In genomic region chr19:5878916-5879315, GRCm38 (mm10) we compare ENCODE assay signal across 12 mouse cellular contexts. TPM values are rescaled to one million over a fixed set of nuclear protein-coding genes. Genes with fewer than 3 reads are reported as not detected.
DNase-seq lines count a peak whose midpoint lies in the region; ATAC-seq and TF ChIP-seq lines count a peak whose summit lies in the region.
"Had no signal": no experiment of that assay in that cellular context is flagged by ENCODE, and none has a peak within 500 bp of the region (broad histone marks: within the 10 kb centered on the region; RNA-seq: fewer than 3 reads in every experiment).

No protein-coding gene starts in this region.

- H3K4me1 ChIP-seq in heart, embryonic 15.5 days (replicated peaks) = peaks cover 38% of the 10 kb centered on the region
- peaks cover 29% of the 10 kb centered on the region for H3K4me1 ChIP-seq in lung, embryonic 16.5 days (replicated peaks; ENCODE audit: control insufficient read depth, insufficient read depth, low read length)
- peaks cover 15% of the 10 kb centered on the region for H3K4me1 ChIP-seq in intestine, embryonic 15.5 days (replicated peaks)
- H3K4me1 ChIP-seq in olfactory bulb, adult 2 months (ENCODE audit: control insufficient read depth, insufficient read depth, low read length) = peaks cover 27% of the 10 kb centered on the region

- TF ChIP-seq CTCF in olfactory bulb, adult 2 months (IDR thresholded peaks at IDR 0.05; ENCODE audit: insufficient read depth, low read depth, low read length) = no peak

- H3K36me3 ChIP-seq in heart, embryonic 15.5 days = no peaks in the 10 kb centered on the region
- no peaks in the 10 kb centered on the region for H3K36me3 ChIP-seq in lung, embryonic 16.5 days (ENCODE audit: control insufficient read depth, insufficient read depth, low read length)
- H3K36me3 ChIP-seq in intestine, embryonic 15.5 days = no peaks in the 10 kb centered on the region

- H3K9ac ChIP-seq in heart, embryonic 15.5 days = peak overlapping the region; percentile 27; the same call in 1 of the 2 replicates
- peak overlapping the region; percentile 63; the same call in 1 of the 2 replicates for H3K9ac ChIP-seq in lung, embryonic 16.5 days (ENCODE audit: low read length)
- H3K9ac ChIP-seq in intestine, embryonic 15.5 days = no peak overlapping the region

- H3K9me3 ChIP-seq in heart, embryonic 15.5 days (replicated peaks) = no peaks in the 10 kb centered on the region
- H3K9me3 ChIP-seq in lung, embryonic 16.5 days (ENCODE audit: control insufficient read depth, low read length) = no peaks in the 10 kb centered on the region
- no peaks in the 10 kb centered on the region for H3K9me3 ChIP-seq in intestine, embryonic 15.5 days

- H3K4me3 ChIP-seq in heart, embryonic 15.5 days = 0 out of 2 replicates have a peak overlapping the region, but pooled peaks have one; percentile 22
- H3K4me3 ChIP-seq in lung, embryonic 16.5 days (ENCODE audit: low read length) = no peak overlapping the region
- no peak overlapping the region for H3K4me3 ChIP-seq in intestine, embryonic 15.5 days (replicated peaks)
- H3K4me3 ChIP-seq in olfactory bulb, adult 2 months (ENCODE audit: insufficient read depth, low read depth, low read length) = no peak overlapping the region

- 73% methylated on average over 3 of the region's 3 CpGs for WGBS in heart, embryonic 15.5 days
- 77% methylated on average over 3 of the region's 3 CpGs for WGBS in lung, embryonic 16.5 days
- 75% methylated on average over 3 of the region's 3 CpGs for WGBS in intestine, embryonic 15.5 days
- WGBS in olfactory bulb, adult 2 months = 82% methylated on average over 3 of the region's 3 CpGs

- DNase-seq in heart, adult 8-10 months (ENCODE audit: low spot score) = no peak
- no peak for DNase-seq in lung, postnatal 10 days
- no peak for DNase-seq in right cerebral cortex, postnatal 36 days (ENCODE audit: low spot score in 2 of 2)
- no peak for DNase-seq in cerebellum, adult 11 months
- DNase-seq: thymus, postnatal 4 days had no signal

- ATAC-seq in heart, embryonic 15.5 days (replicated peaks; ENCODE audit: insufficient number of reproducible peaks, insufficient read depth, low FRiP score, low read depth) = no peak
- ATAC-seq in lung, embryonic 16.5 days (ENCODE audit: low read depth) = no peak
- ATAC-seq in intestine, embryonic 15.5 days = no peak
- ATAC-seq: activated CD4-positive, CD25-positive, alpha-beta regulatory T cell, adult 4 months; hindbrain, embryonic 16.5 days had no signal

- no peak for TF ChIP-seq POLR2A in olfactory bulb, adult 2 months (IDR thresholded peaks at IDR 0.05; ENCODE audit: insufficient read depth, low read depth, low read length)

- no peaks in the 10 kb centered on the region for H3K27me3 ChIP-seq in heart, embryonic 15.5 days
- H3K27me3 ChIP-seq in lung, embryonic 16.5 days (ENCODE audit: control insufficient read depth, insufficient read depth, low read depth, low read length) = no peaks in the 10 kb centered on the region
- H3K27me3 ChIP-seq in intestine, embryonic 15.5 days (replicated peaks) = no peaks in the 10 kb centered on the region

- H3K27ac ChIP-seq in heart, embryonic 15.5 days = no peak overlapping the region
- H3K27ac ChIP-seq in lung, embryonic 16.5 days (ENCODE audit: low read length) = no peak overlapping the region
- no peak overlapping the region for H3K27ac ChIP-seq in intestine, embryonic 15.5 days
- H3K27ac ChIP-seq in olfactory bulb, adult 2 months (ENCODE audit: insufficient read depth, low read depth, low read length) = peak overlapping the region; percentile 81

- H3K4me2 ChIP-seq in heart, embryonic 15.5 days = peak overlapping the region; percentile 43
- H3K4me2 ChIP-seq in lung, embryonic 16.5 days (ENCODE audit: low read depth, low read length) = no peak overlapping the region
- H3K4me2 ChIP-seq in intestine, embryonic 15.5 days (replicated peaks) = peak overlapping the region; percentile 40; the same call in 1 of the 2 replicates

RNA-seq across cellular contexts. Expression of gene Slc25a45, which starts 1.3 kb away (rescaled TPM):
- polyA plus RNA-seq in heart, embryonic 15.5 days (2015; fragmentation: Nextera tagmentation; extraction: Ambion mirVana) = 3.2 and 4.2 TPM in 2 replicates
- total RNA-seq in heart, adult 8-10 months (2022) = 1 to 10 TPM; 2.4 to 3.8 (median 2.8) TPM
- 5.7 and 6.2 TPM in 2 replicates for polyA plus RNA-seq in lung, embryonic 16.5 days (2015; fragmentation: Nextera tagmentation; extraction: Ambion mirVana)
- polyA plus RNA-seq in intestine, embryonic 15.5 days (2015; fragmentation: Nextera tagmentation; extraction: Ambion mirVana) = 3.5 and 4.2 TPM in 2 replicates
- polyA plus RNA-seq in olfactory bulb, adult 2 months (2012; ENCODE audit: insufficient read depth, insufficient read length, low replicate concordance, missing spikeins) = not detected in 2 replicates

RNA-seq across cellular contexts. Expression of gene Frmd8, which starts 3.8 kb away (rescaled TPM):
- polyA plus RNA-seq in heart, embryonic 15.5 days (2015; fragmentation: Nextera tagmentation; extraction: Ambion mirVana) = 25.1 and 35.1 TPM in 2 replicates
- 1 to 10 TPM; 7.1 to 8.1 (median 7.5) TPM for total RNA-seq in heart, adult 8-10 months (2022)
- polyA plus RNA-seq in lung, embryonic 16.5 days (2015; fragmentation: Nextera tagmentation; extraction: Ambion mirVana) = 56.4 and 61.1 TPM in 2 replicates
- 26.9 and 28.0 TPM in 2 replicates for polyA plus RNA-seq in intestine, embryonic 15.5 days (2015; fragmentation: Nextera tagmentation; extraction: Ambion mirVana)
- polyA plus RNA-seq in olfactory bulb, adult 2 months (2012; ENCODE audit: insufficient read depth, insufficient read length, low replicate concordance, missing spikeins) = not detected in 2 replicates

RNA-seq across cellular contexts. Expression of gene Tigd3, which starts 15.0 kb away (rescaled TPM):
- polyA plus RNA-seq in heart, embryonic 15.5 days (2015; fragmentation: Nextera tagmentation; extraction: Ambion mirVana) = 1.2 and 2.0 TPM in 2 replicates
- under 1 TPM; 0.23 to 0.50 (median 0.34) TPM for total RNA-seq in heart, adult 8-10 months (2022)
- polyA plus RNA-seq in lung, embryonic 16.5 days (2015; fragmentation: Nextera tagmentation; extraction: Ambion mirVana) = 2.5 and 3.2 TPM in 2 replicates
- 1.9 and 2.7 TPM in 2 replicates for polyA plus RNA-seq in intestine, embryonic 15.5 days (2015; fragmentation: Nextera tagmentation; extraction: Ambion mirVana)
- not detected in 2 replicates for polyA plus RNA-seq in olfactory bulb, adult 2 months (2012; ENCODE audit: insufficient read depth, insufficient read length, low replicate concordance, missing spikeins)

RNA-seq across cellular contexts. Expression of gene Dpf2, which starts 33.9 kb away (rescaled TPM):
- polyA plus RNA-seq in heart, embryonic 15.5 days (2015; fragmentation: Nextera tagmentation; extraction: Ambion mirVana) = 81.9 and 106 TPM in 2 replicates
- 10 to 100 TPM; 71.9 to 95.2 (median 81.1) TPM for total RNA-seq in heart, adult 8-10 months (2022)
- polyA plus RNA-seq in lung, embryonic 16.5 days (2015; fragmentation: Nextera tagmentation; extraction: Ambion mirVana) = 155 TPM in 2 replicates
- polyA plus RNA-seq in intestine, embryonic 15.5 days (2015; fragmentation: Nextera tagmentation; extraction: Ambion mirVana) = 109 and 118 TPM in 2 replicates
- not detected in 2 replicates for polyA plus RNA-seq in olfactory bulb, adult 2 months (2012; ENCODE audit: insufficient read depth, insufficient read length, low replicate concordance, missing spikeins)

RNA-seq across cellular contexts. Expression of gene Cdc42ep2, which starts 45.7 kb away (rescaled TPM):
- 10.4 and 13.0 TPM in 2 replicates for polyA plus RNA-seq in heart, embryonic 15.5 days (2015; fragmentation: Nextera tagmentation; extraction: Ambion mirVana)
- total RNA-seq in heart, adult 8-10 months (2022) = 1 to 10 TPM; 6.0 to 9.7 (median 8.9) TPM
- 15.6 and 17.1 TPM in 2 replicates for polyA plus RNA-seq in lung, embryonic 16.5 days (2015; fragmentation: Nextera tagmentation; extraction: Ambion mirVana)
- 11.9 and 12.4 TPM in 2 replicates for polyA plus RNA-seq in intestine, embryonic 15.5 days (2015; fragmentation: Nextera tagmentation; extraction: Ambion mirVana)
- not detected in 2 replicates for polyA plus RNA-seq in olfactory bulb, adult 2 months (2012; ENCODE audit: insufficient read depth, insufficient read length, low replicate concordance, missing spikeins)
- total RNA-seq: megakaryocyte progenitor cell, adult 5-6 weeks had no signal
